Mouse (Mus musculus) telencephalon, adult 2 months (tissue): ENCODE measurements around the gene Ttpal.

Source experiments
- DNase-seq: peaks from one replicate; pipeline ENCODE4 v3.0.0-alpha.2; 2011; ENCODE audit warnings: low read depth, low spot score

The Ttpal gene

GRCm38 (mm10) chr2:163592084-163592483 is 10.0 kb upstream of the Ttpal start:
- no peak for DNase-seq

- no peak for DNase-seq
Measured at GRCm38 (mm10) chr2:163593636-163594282, 8.4 kb upstream of the Ttpal start.

- no peak for DNase-seq
Measured at GRCm38 (mm10) chr2:163595119-163595518, 7.0 kb upstream of the Ttpal start.

- DNase-seq: no peak
Measured at GRCm38 (mm10) chr2:163596057-163596872, 5.8 kb upstream of the Ttpal start.

GRCm38 (mm10) chr2:163596873-163597155 is 5.3 kb upstream of the Ttpal start:
- no peak for DNase-seq

GRCm38 (mm10) chr2:163597661-163598060 is 4.5 kb upstream of the Ttpal start:
- no peak for DNase-seq

GRCm38 (mm10) chr2:163599226-163599625 is 2.9 kb upstream of the Ttpal start:
- DNase-seq: no peak

- no peak for DNase-seq
Measured at GRCm38 (mm10) chr2:163601066-163601465, 1.0 kb upstream of the Ttpal start.

GRCm38 (mm10) chr2:163601712-163602100 is 408 bp upstream of the Ttpal start:
- no peak for DNase-seq

- no peak for DNase-seq
Measured at GRCm38 (mm10) chr2:163606161-163606560, 4.0 kb downstream of the Ttpal start.

GRCm38 (mm10) chr2:163608008-163608407 is 5.9 kb downstream of the Ttpal start:
- no peak for DNase-seq

GRCm38 (mm10) chr2:163609281-163609975 is 7.3 kb downstream of the Ttpal start:
- DNase-seq: no peak

- DNase-seq: no peak
Measured at GRCm38 (mm10) chr2:163611176-163611575, 9.1 kb downstream of the Ttpal start.

GRCm38 (mm10) chr2:163613206-163613605 is 11.1 kb downstream of the Ttpal start:
- DNase-seq: no peak

- DNase-seq: no peak
Measured at GRCm38 (mm10) chr2:163613990-163614389, 11.9 kb downstream of the Ttpal start.

GRCm38 (mm10) chr2:163615401-163615800 is 13.3 kb downstream of the Ttpal start:
- DNase-seq: no peak

GRCm38 (mm10) chr2:163615906-163616651 is 14.0 kb downstream of the Ttpal start:
- DNase-seq: no peak

- no peak for DNase-seq
Measured at GRCm38 (mm10) chr2:163616652-163617227, 14.6 kb downstream of the Ttpal start.

- DNase-seq: no peak
Measured at GRCm38 (mm10) chr2:163617232-163617863, 15.2 kb downstream of the Ttpal start.

- no peak for DNase-seq
Measured at GRCm38 (mm10) chr2:163617874-163618273, 15.8 kb downstream of the Ttpal start.

GRCm38 (mm10) chr2:163620451-163620850 is 18.3 kb downstream of the Ttpal start:
- DNase-seq: no peak
